10 mouse cellular contexts compared by ENCODE assay signal in the genomic region with DNA sequence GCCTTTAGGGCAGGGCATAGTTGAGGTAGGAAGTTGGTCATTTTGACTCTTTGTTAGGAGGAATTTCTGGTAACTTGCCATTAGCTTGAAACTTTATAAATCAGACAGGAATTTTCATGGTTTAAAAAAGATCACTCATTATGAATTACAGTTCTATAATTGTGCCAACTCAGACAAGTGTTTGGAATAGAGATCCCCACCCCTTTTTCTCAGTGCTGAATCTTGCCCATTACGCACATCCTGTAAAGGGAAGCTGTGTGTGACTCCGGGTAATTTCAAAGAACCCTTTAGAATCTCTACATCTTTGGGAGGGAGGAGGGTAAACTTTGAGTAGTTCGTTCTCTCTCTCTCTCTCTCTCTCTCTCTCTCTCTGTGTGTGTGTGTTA. TPM values are rescaled to one million over a fixed set of nuclear protein-coding genes. Genes with fewer than 3 reads are reported as not detected.
DNase-seq lines count a peak whose midpoint lies in the region; ATAC-seq lines count a peak whose summit lies in the region.
"Had no signal": no experiment of that assay in that cellular context is flagged by ENCODE, and none has a peak within 500 bp of the region (broad histone marks: within the 10 kb centered on the region; RNA-seq: fewer than 3 reads in every experiment).

No protein-coding gene starts in this region.

- peak; percentile 31; the same call in 1 of the 2 replicates for ATAC-seq in heart, embryonic 15.5 days (replicated peaks; ENCODE audit: insufficient number of reproducible peaks, insufficient read depth, low FRiP score, low read depth)
- peak; percentile 50 for ATAC-seq in megakaryocyte progenitor cell, adult 5-6 weeks (replicated peaks; ENCODE audit: poor library complexity)

- peak overlapping the region; percentile 76 for H3K27ac ChIP-seq in heart, embryonic 15.5 days
- H3K27ac ChIP-seq: midbrain, embryonic 12.5 days had no signal

- 34% methylated on average over 3 of the region's 3 CpGs for WGBS in heart, embryonic 15.5 days

- H3K4me1 ChIP-seq in heart, embryonic 15.5 days (replicated peaks): peaks cover 20% of the 10 kb centered on the region

- H3K9me3 ChIP-seq in heart, embryonic 15.5 days (replicated peaks): no peaks in the 10 kb centered on the region
- H3K9me3 ChIP-seq: midbrain, embryonic 12.5 days had no signal

- peak overlapping the region; percentile 22; the same call in 1 of the 2 replicates for H3K4me2 ChIP-seq in heart, embryonic 15.5 days
- H3K4me2 ChIP-seq: midbrain, embryonic 12.5 days had no signal

- H3K36me3 ChIP-seq in heart, embryonic 15.5 days: no peaks in the 10 kb centered on the region
- H3K36me3 ChIP-seq: midbrain, embryonic 12.5 days had no signal

- H3K4me3 ChIP-seq in heart, embryonic 15.5 days: no peak overlapping the region
- H3K4me3 ChIP-seq: midbrain, embryonic 12.5 days had no signal

- peak; percentile 24 for DNase-seq in kidney, adult 11 months
- DNase-seq in kidney, adult 18-20 months: no peak
- DNase-seq in Muller cell, postnatal 12 days (ENCODE audit: inconsistent ontology term): peak; percentile 91
- DNase-seq in cerebellum, postnatal 14 days: no peak
- DNase-seq in frontal cortex, postnatal 25 days (ENCODE audit: low spot score in 2 of 2): no peak
- DNase-seq in cerebellum, adult 8-10 months: no peak
- DNase-seq: gastrocnemius, postnatal 10 days had no signal

- no peaks in the 10 kb centered on the region for H3K27me3 ChIP-seq in heart, embryonic 15.5 days
- H3K27me3 ChIP-seq: midbrain, embryonic 12.5 days had no signal

- H3K9ac ChIP-seq in heart, embryonic 15.5 days: no peak overlapping the region
- H3K9ac ChIP-seq: midbrain, embryonic 12.5 days had no signal

RNA-seq across cellular contexts. Expression of gene Swap70, which starts 15.9 kb away (rescaled TPM):
- polyA plus RNA-seq in heart, embryonic 15.5 days (2015; fragmentation: Nextera tagmentation; extraction: Ambion mirVana): 18.6 and 24.0 TPM in 2 replicates
- total RNA-seq in megakaryocyte progenitor cell, adult 5-6 weeks (2015): 30.1 and 36.6 TPM in 2 replicates
- total RNA-seq in megakaryocyte progenitor cell, adult 5-6 weeks (2017): 67.0 and 68.6 TPM in 2 replicates

Comparison
In these comparisons a context has a peak if more than half of its experiments do, and no peak if none do; other contexts are left out.
1. DNase-seq: peak in kidney, adult 11 months (single experiment) and Muller cell, postnatal 12 days (single experiment); none in kidney, adult 18-20 months (single experiment), cerebellum, postnatal 14 days (0 of 2), frontal cortex, postnatal 25 days (0 of 2) and cerebellum, adult 8-10 months (single experiment).